Mouse (Mus musculus): ENCODE data around the gene Fibp. TPM values are rescaled to one million over a fixed set of nuclear protein-coding genes. Genes with fewer than 3 reads are reported as not detected.

The Fibp gene
- polyA plus RNA-seq, 1 experiment from 2014 or later, result 133 TPM

DNA sequence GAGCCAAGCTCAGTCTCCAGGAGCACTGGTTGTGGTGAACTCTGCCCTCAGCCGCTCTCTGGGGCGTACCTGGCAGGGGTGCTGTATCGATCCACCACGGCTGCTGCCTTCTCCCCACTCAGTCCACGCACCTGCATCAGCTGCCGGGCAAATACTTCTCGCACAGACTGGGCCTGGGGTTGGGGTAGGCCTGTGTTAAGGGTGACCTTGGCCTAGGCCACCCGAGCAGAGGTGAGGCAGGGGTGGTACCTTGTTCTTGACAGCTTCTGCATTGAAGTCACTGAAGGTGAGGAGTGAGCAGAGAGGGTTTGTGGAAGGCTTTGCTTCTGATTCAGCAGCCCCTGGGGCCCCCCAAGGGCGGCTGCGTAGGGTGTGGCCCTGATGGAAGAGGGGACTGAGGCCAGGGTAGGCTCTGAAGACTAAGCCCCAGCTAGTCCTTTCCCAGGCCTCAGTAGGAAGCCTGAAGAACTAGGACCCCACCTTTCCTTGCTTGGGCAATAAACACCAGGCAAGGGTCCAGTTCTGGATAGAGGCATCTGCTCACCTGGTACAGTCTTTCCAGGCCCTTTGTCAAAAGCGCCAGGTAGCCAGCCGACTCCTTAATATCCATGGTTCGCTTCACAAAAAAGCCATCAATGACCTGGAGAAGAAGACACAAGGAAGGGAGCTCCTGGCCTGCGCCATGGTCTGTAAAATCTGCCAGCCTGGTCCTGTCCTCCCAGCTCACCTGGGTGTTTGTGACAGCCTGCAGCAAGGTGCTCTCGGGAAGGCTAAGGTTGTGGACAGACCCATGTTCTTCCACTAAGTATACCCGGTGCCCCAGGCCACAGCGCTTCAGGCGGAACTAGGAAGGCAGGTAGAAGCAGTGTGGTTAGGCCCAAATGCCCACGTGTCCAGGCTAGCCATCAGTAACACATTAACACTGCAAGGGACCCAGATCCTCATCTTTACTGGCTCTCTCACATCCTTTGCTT lies 23.3 kb downstream of the Fibp start:
- ATAC-seq, result no peak
- Histone ChIP-seq H3K27ac (ENCODE audit: low read length) (peak overlapping the region; percentile 38), H3K9me3 (ENCODE audit: low read length) (no peaks in the 10 kb centered on the region), H3K36me3 (ENCODE audit: insufficient read depth, low read length) (peaks cover 18% of the 10 kb centered on the region), H3K27me3 (replicated peaks; ENCODE audit: insufficient read depth, low read length) (no peaks in the 10 kb centered on the region), H3K4me3 (ENCODE audit: low read depth, low read length) (no peak overlapping the region), H3K4me1 (ENCODE audit: insufficient read depth, low read depth, low read length) (peaks cover 19% of the 10 kb centered on the region; the same call in 1 of the 2 replicates), H3K4me2 (replicated peaks; ENCODE audit: low read depth, low read length) (no peak overlapping the region), H3K9ac (replicated peaks; ENCODE audit: low read depth) (no peak overlapping the region)
- no peak for DNase-seq (ENCODE audit: low spot score)
- WGBS, result 83% methylated on average over 19 of the region's 19 CpGs
- TF ChIP-seq CTCF (IDR thresholded peaks at IDR 0.05), result no peak
- TF ChIP-seq EP300 (IDR thresholded peaks at IDR 0.05), result no peak

DNA sequence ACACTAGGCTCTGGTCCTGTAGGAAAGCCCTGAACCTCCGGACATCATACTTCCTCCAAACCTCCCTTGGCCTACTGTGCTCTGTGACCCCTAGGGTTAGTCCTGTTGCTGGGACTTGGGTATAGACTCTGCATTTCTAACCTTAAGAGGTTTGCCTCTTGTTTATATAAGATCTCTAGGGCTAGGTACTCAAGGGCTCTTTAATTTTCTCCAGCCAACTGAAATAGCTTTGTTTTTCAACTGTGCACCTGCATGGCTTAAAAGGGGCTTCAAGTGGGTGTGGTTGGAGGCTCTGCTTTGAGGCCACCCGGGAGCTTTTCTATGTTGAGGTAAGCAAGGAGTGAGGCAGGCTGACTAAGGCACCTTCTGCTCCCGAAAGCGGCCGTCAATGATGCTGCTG lies 24.1 kb downstream of the Fibp start:
- Histone ChIP-seq H3K4me1 (ENCODE audit: insufficient read depth, low read depth, low read length) (peaks cover 19% of the 10 kb centered on the region; the same call in 1 of the 2 replicates), H3K36me3 (ENCODE audit: insufficient read depth, low read length) (peaks cover 18% of the 10 kb centered on the region), H3K27ac (ENCODE audit: low read length) (peak overlapping the region; percentile 98), H3K4me3 (ENCODE audit: low read depth, low read length) (no peak overlapping the region), H3K9me3 (ENCODE audit: low read length) (no peaks in the 10 kb centered on the region), H3K27me3 (replicated peaks; ENCODE audit: insufficient read depth, low read length) (no peaks in the 10 kb centered on the region), H3K9ac (replicated peaks; ENCODE audit: low read depth) (no peak overlapping the region), H3K4me2 (replicated peaks; ENCODE audit: low read depth, low read length) (no peak overlapping the region)
- whole genome bisulfite sequencing, result 58% methylated on average over 5 of the region's 5 CpGs
- TF ChIP-seq CTCF (IDR thresholded peaks at IDR 0.05), result no peak
- peak; percentile 33; the same call in 1 of the 2 replicates for TF ChIP-seq EP300 (IDR thresholded peaks at IDR 0.05)
- peak; percentile 78 for DNase-seq (ENCODE audit: low spot score)
- no peak for ATAC-seq

DNA sequence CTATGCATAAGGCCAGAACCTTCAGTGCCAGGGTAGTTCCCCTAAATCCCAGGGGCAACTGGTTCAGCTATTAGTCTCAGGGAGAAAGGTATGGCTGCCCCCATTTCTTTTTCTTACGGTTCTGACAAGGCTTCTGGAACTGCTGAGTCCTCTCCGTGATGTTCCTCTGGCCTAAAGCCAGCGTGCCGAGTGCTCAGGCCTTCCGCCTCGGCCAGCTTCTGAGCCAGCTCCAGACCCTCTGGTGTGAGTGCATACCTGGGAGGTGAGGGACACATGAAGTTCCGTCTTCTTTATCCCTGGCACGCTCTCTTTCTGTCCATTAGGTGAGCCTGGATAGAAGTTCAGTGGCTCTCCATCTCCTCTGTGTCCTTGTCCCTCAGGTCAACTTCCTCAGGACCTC lies 25.0 kb downstream of the Fibp start:
- ATAC-seq (no peak), DNase-seq (ENCODE audit: low spot score) (no peak)
- H3K27me3 ChIP-seq (replicated peaks; ENCODE audit: insufficient read depth, low read length), result no peaks in the 10 kb centered on the region
- peaks cover 15% of the 10 kb centered on the region for H3K36me3 ChIP-seq (ENCODE audit: insufficient read depth, low read length)
- H3K4me3 ChIP-seq (ENCODE audit: low read depth, low read length), result no peak overlapping the region
- H3K9ac ChIP-seq (replicated peaks; ENCODE audit: low read depth), result no peak overlapping the region
- peaks cover 19% of the 10 kb centered on the region; the same call in 1 of the 2 replicates for H3K4me1 ChIP-seq (ENCODE audit: insufficient read depth, low read depth, low read length)
- H3K27ac ChIP-seq (ENCODE audit: low read length), result peak overlapping the region; percentile 98
- no peak for TF ChIP-seq EP300 (IDR thresholded peaks at IDR 0.05)
- TF ChIP-seq CTCF (IDR thresholded peaks at IDR 0.05), result no peak
- no peaks in the 10 kb centered on the region for H3K9me3 ChIP-seq (ENCODE audit: low read length)
- 51% methylated on average over 8 of the region's 8 CpGs for WGBS
- no peak overlapping the region for H3K4me2 ChIP-seq (replicated peaks; ENCODE audit: low read depth, low read length)

DNA sequence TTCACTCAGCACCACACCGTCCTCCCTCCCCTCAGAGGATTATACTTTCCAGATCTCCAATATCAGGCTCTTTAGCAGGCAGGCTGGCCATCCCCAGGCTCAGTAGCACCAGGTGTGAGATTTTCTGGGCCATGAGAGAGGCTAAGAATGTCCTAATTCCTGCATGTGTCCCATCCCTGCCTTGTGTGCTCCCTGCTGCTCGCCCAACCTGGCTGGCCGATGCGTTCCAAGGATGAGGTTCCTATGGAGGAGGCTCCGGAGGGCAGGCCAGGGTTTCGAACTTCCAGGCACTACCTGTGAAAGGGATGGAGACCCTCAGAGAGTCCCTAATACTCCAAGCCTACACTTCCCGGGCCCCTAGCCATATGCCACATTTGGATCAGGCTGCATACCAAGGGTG lies 25.4 kb downstream of the Fibp start:
- Histone ChIP-seq H3K4me2 (replicated peaks; ENCODE audit: low read depth, low read length) (no peak overlapping the region), H3K36me3 (ENCODE audit: insufficient read depth, low read length) (peaks cover 15% of the 10 kb centered on the region), H3K27ac (ENCODE audit: low read length) (peak overlapping the region; percentile 98), H3K9me3 (ENCODE audit: low read length) (no peaks in the 10 kb centered on the region), H3K27me3 (replicated peaks; ENCODE audit: insufficient read depth, low read length) (no peaks in the 10 kb centered on the region), H3K9ac (replicated peaks; ENCODE audit: low read depth) (no peak overlapping the region), H3K4me1 (ENCODE audit: insufficient read depth, low read depth, low read length) (peaks cover 19% of the 10 kb centered on the region; the same call in 1 of the 2 replicates), H3K4me3 (ENCODE audit: low read depth, low read length) (no peak overlapping the region)
- no peak for ATAC-seq
- TF ChIP-seq CTCF (IDR thresholded peaks at IDR 0.05), result no peak
- no peak for TF ChIP-seq EP300 (IDR thresholded peaks at IDR 0.05)
- 94% methylated on average over 7 of the region's 7 CpGs for WGBS
- DNase-seq (ENCODE audit: low spot score), result no peak

DNA sequence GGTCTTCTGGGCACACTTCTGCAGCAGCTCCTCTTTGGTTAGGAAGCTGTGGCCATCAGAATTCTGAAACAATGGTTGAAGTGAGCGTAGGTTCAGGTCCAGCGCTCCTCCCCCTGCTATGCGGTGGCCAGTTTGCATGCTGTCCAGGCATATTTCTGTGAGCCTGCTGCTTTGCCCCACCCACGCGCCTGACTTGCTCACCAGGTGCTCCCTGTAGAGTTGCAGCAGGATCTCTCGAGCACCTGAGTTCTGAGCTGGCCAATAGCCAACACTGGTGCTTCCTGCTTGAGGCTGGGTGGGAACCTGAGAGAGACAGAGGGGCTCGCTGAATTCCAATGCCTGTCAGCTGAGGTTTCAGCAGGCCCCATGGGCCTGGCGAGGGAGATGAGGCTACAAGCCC lies 25.9 kb downstream of the Fibp start:
- DNase-seq (ENCODE audit: low spot score), result peak; percentile 69
- WGBS, result 50% methylated on average over 8 of the region's 8 CpGs
- Histone ChIP-seq H3K9me3 (ENCODE audit: low read length) (no peaks in the 10 kb centered on the region), H3K27me3 (replicated peaks; ENCODE audit: insufficient read depth, low read length) (no peaks in the 10 kb centered on the region), H3K36me3 (ENCODE audit: insufficient read depth, low read length) (peaks cover 15% of the 10 kb centered on the region), H3K9ac (replicated peaks; ENCODE audit: low read depth) (no peak overlapping the region), H3K4me1 (ENCODE audit: insufficient read depth, low read depth, low read length) (peaks cover 19% of the 10 kb centered on the region; the same call in 1 of the 2 replicates), H3K4me2 (replicated peaks; ENCODE audit: low read depth, low read length) (no peak overlapping the region), H3K4me3 (ENCODE audit: low read depth, low read length) (no peak overlapping the region), H3K27ac (ENCODE audit: low read length) (peak overlapping the region; percentile 98)
- TF ChIP-seq EP300 (IDR thresholded peaks at IDR 0.05), result no peak
- TF ChIP-seq CTCF (IDR thresholded peaks at IDR 0.05), result no peak
- no peak for ATAC-seq

DNA sequence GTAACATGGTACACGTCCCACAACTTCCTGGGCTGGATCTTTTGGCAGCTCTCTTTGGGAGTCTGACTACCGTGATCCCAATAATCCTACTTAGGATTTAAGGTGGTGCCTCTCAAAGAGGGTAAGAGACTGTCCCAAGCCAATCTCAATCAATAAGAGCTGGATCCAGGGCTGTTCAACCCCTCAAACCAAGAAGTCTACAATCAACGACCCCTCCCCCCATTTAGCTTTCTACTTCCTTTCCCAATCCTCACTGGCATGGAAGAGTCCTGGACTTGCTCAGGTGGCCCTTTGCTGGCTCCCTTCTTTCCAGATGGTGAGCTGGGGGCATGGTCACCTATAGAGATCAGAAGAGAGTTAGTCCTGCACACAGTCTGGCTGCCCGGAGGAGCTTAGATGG lies 26.4 kb downstream of the Fibp start:
- no peaks in the 10 kb centered on the region for H3K9me3 ChIP-seq (ENCODE audit: low read length)
- no peak overlapping the region for H3K9ac ChIP-seq (replicated peaks; ENCODE audit: low read depth)
- DNase-seq (ENCODE audit: low spot score) (no peak), ATAC-seq (no peak)
- no peaks in the 10 kb centered on the region for H3K27me3 ChIP-seq (replicated peaks; ENCODE audit: insufficient read depth, low read length)
- peak overlapping the region; percentile 98; the same call in 1 of the 2 replicates for H3K27ac ChIP-seq (ENCODE audit: low read length)
- no peak overlapping the region for H3K4me3 ChIP-seq (ENCODE audit: low read depth, low read length)
- TF ChIP-seq EP300 (IDR thresholded peaks at IDR 0.05), result no peak
- no peak for TF ChIP-seq CTCF (IDR thresholded peaks at IDR 0.05)
- H3K4me2 ChIP-seq (replicated peaks; ENCODE audit: low read depth, low read length), result no peak overlapping the region
- H3K36me3 ChIP-seq (ENCODE audit: insufficient read depth, low read length), result peaks cover 12% of the 10 kb centered on the region
- peaks cover 19% of the 10 kb centered on the region; the same call in 1 of the 2 replicates for H3K4me1 ChIP-seq (ENCODE audit: insufficient read depth, low read depth, low read length)
- 53% methylated on average over 4 of the region's 4 CpGs for WGBS
